Mouse (Mus musculus): Measurements from ENCODE around the gene St6galnac5. TPM values are rescaled to one million over a fixed set of nuclear protein-coding genes. Genes with fewer than 3 reads are reported as not detected.

St6galnac5 gene
- polyA plus RNA-seq, 1 experiment: not detected

GRCm38 (mm10) chr3:152872596-152872995 lies 109.5 kb downstream of the St6galnac5 start:
- 74% methylated on average over 6 of the region's 6 CpGs for WGBS
- H3K4me1 ChIP-seq (ENCODE audit: control insufficient read depth, insufficient read depth, low read length): peaks cover 6% of the 10 kb centered on the region; the same call in 1 of the 2 replicates
- no peak for TF ChIP-seq POLR2A (IDR thresholded peaks at IDR 0.05; ENCODE audit: insufficient read depth, low read depth, low read length)
- no peak for TF ChIP-seq CTCF (IDR thresholded peaks at IDR 0.05; ENCODE audit: insufficient read depth, low read depth, low read length)
- H3K27ac ChIP-seq (ENCODE audit: insufficient read depth, low read depth, low read length): no peak overlapping the region
- no peak overlapping the region for H3K4me3 ChIP-seq (ENCODE audit: insufficient read depth, low read depth, low read length)

- Histone ChIP-seq H3K27ac (ENCODE audit: insufficient read depth, low read depth, low read length) (no peak overlapping the region), H3K4me3 (ENCODE audit: insufficient read depth, low read depth, low read length) (no peak overlapping the region), H3K4me1 (ENCODE audit: control insufficient read depth, insufficient read depth, low read length) (peaks cover 6% of the 10 kb centered on the region; the same call in 1 of the 2 replicates)
- 80% methylated on average over 12 of the region's 12 CpGs for WGBS
- TF ChIP-seq CTCF (IDR thresholded peaks at IDR 0.05; ENCODE audit: insufficient read depth, low read depth, low read length) (no peak), POLR2A (IDR thresholded peaks at IDR 0.05; ENCODE audit: insufficient read depth, low read depth, low read length) (no peak)
Observed at GRCm38 (mm10) chr3:152872054-152872453, 110.0 kb downstream of the St6galnac5 start.

- 58% methylated on average over 12 of the region's 12 CpGs for WGBS
- Histone ChIP-seq H3K27ac (ENCODE audit: insufficient read depth, low read depth, low read length) (no peak overlapping the region), H3K4me3 (ENCODE audit: insufficient read depth, low read depth, low read length) (no peak overlapping the region), H3K4me1 (ENCODE audit: control insufficient read depth, insufficient read depth, low read length) (peaks cover 11% of the 10 kb centered on the region)
- no peak for TF ChIP-seq POLR2A (IDR thresholded peaks at IDR 0.05; ENCODE audit: insufficient read depth, low read depth, low read length)
- TF ChIP-seq CTCF (IDR thresholded peaks at IDR 0.05; ENCODE audit: insufficient read depth, low read depth, low read length): no peak
Observed at GRCm38 (mm10) chr3:152867654-152868525, 114.2 kb downstream of the St6galnac5 start.

GRCm38 (mm10) chr3:152866035-152866965 lies 115.7 kb downstream of the St6galnac5 start:
- H3K27ac ChIP-seq (ENCODE audit: insufficient read depth, low read depth, low read length): no peak overlapping the region; the same call in 1 of the 2 replicates
- WGBS: 57% methylated on average over 22 of the region's 22 CpGs
- TF ChIP-seq POLR2A (IDR thresholded peaks at IDR 0.05; ENCODE audit: insufficient read depth, low read depth, low read length) (no peak), CTCF (IDR thresholded peaks at IDR 0.05; ENCODE audit: insufficient read depth, low read depth, low read length) (no peak)
- peaks cover 11% of the 10 kb centered on the region for H3K4me1 ChIP-seq (ENCODE audit: control insufficient read depth, insufficient read depth, low read length)
- H3K4me3 ChIP-seq (ENCODE audit: insufficient read depth, low read depth, low read length): peak overlapping the region; percentile 17; the same call in 1 of the 2 replicates

GRCm38 (mm10) chr3:152861978-152862377 lies 120.1 kb downstream of the St6galnac5 start:
- TF ChIP-seq POLR2A (IDR thresholded peaks at IDR 0.05; ENCODE audit: insufficient read depth, low read depth, low read length) (no peak), CTCF (IDR thresholded peaks at IDR 0.05; ENCODE audit: insufficient read depth, low read depth, low read length) (no peak)
- H3K27ac ChIP-seq (ENCODE audit: insufficient read depth, low read depth, low read length): no peak overlapping the region
- 63% methylated on average over 1 of the region's 1 CpGs for WGBS

GRCm38 (mm10) chr3:152861450-152861849 lies 120.6 kb downstream of the St6galnac5 start:
- 88% methylated on average over 4 of the region's 4 CpGs for WGBS
- Histone ChIP-seq H3K4me3 (ENCODE audit: insufficient read depth, low read depth, low read length) (no peak overlapping the region), H3K4me1 (ENCODE audit: control insufficient read depth, insufficient read depth, low read length) (peaks cover 4% of the 10 kb centered on the region), H3K27ac (ENCODE audit: insufficient read depth, low read depth, low read length) (no peak overlapping the region)
- TF ChIP-seq CTCF (IDR thresholded peaks at IDR 0.05; ENCODE audit: insufficient read depth, low read depth, low read length) (no peak), POLR2A (IDR thresholded peaks at IDR 0.05; ENCODE audit: insufficient read depth, low read depth, low read length) (no peak)

More at GRCm38 (mm10) chr3:152861978-152862377, 120.1 kb downstream of the St6galnac5 start:
- peaks cover 7% of the 10 kb centered on the region for H3K4me1 ChIP-seq (ENCODE audit: control insufficient read depth, insufficient read depth, low read length)
- H3K4me3 ChIP-seq (ENCODE audit: insufficient read depth, low read depth, low read length): no peak overlapping the region

- H3K4me3 ChIP-seq (ENCODE audit: insufficient read depth, low read depth, low read length): no peak overlapping the region
- WGBS: 66% methylated on average over 10 of the region's 10 CpGs
- TF ChIP-seq POLR2A (IDR thresholded peaks at IDR 0.05; ENCODE audit: insufficient read depth, low read depth, low read length) (no peak), CTCF (IDR thresholded peaks at IDR 0.05; ENCODE audit: insufficient read depth, low read depth, low read length) (no peak)
- peaks cover 9% of the 10 kb centered on the region for H3K4me1 ChIP-seq (ENCODE audit: control insufficient read depth, insufficient read depth, low read length)
- H3K27ac ChIP-seq (ENCODE audit: insufficient read depth, low read depth, low read length): no peak overlapping the region
Observed at GRCm38 (mm10) chr3:152856095-152856494, 126.0 kb downstream of the St6galnac5 start.

GRCm38 (mm10) chr3:152855006-152855614 lies 126.9 kb downstream of the St6galnac5 start:
- Histone ChIP-seq H3K4me1 (ENCODE audit: control insufficient read depth, insufficient read depth, low read length) (peaks cover 9% of the 10 kb centered on the region), H3K27ac (ENCODE audit: insufficient read depth, low read depth, low read length) (no peak overlapping the region), H3K4me3 (ENCODE audit: insufficient read depth, low read depth, low read length) (no peak overlapping the region)
- WGBS: 48% methylated on average over 12 of the region's 12 CpGs
- TF ChIP-seq CTCF (IDR thresholded peaks at IDR 0.05; ENCODE audit: insufficient read depth, low read depth, low read length) (no peak), POLR2A (IDR thresholded peaks at IDR 0.05; ENCODE audit: insufficient read depth, low read depth, low read length) (no peak)
